ENCODE assay signal across 21 mouse cellular contexts in genomic region chr6:99656088-99656487, GRCm38 (mm10). TPM values are rescaled to one million over a fixed set of nuclear protein-coding genes. Genes with fewer than 3 reads are reported as not detected.
DNase-seq lines count a peak whose midpoint lies in the region; ATAC-seq lines count a peak whose summit lies in the region.
"Had no signal": no experiment of that assay in that cellular context is flagged by ENCODE, and none has a peak within 500 bp of the region (broad histone marks: within the 10 kb centered on the region; RNA-seq: fewer than 3 reads in every experiment).

No protein-coding gene starts in this region.

- no peak for ATAC-seq in liver, embryonic 12.5 days
- peak; percentile 14; the same call in 1 of the 2 replicates for ATAC-seq in megakaryocyte, adult 5-6 weeks (ENCODE audit: poor library complexity, severe bottlenecking)
- ATAC-seq: forebrain, embryonic 13.5 days had no signal

- H3K4me1 ChIP-seq in liver, embryonic 12.5 days, result no peaks in the 10 kb centered on the region

- intact Hi-C loops in heart, postnatal 14 days (cut with DNase I), result no loop called here

- H3K4me3 ChIP-seq in liver, embryonic 12.5 days, result no peak overlapping the region
- H3K4me3 ChIP-seq: embryonic facial prominence, embryonic 13.5 days; forebrain, embryonic 13.5 days; heart, embryonic 10.5 days; hindbrain, embryonic 10.5 days; hindbrain, embryonic 15.5 days had no signal

- no peak overlapping the region for H3K9ac ChIP-seq in liver, embryonic 12.5 days
- H3K9ac ChIP-seq: embryonic facial prominence, embryonic 13.5 days; forebrain, embryonic 13.5 days; hindbrain, embryonic 15.5 days had no signal

- WGBS in liver, embryonic 12.5 days (ENCODE audit: insufficient replicate concordance), result 54% methylated on average over 2 of the region's 2 CpGs

- peak; percentile 37 for DNase-seq in adrenal gland, postnatal 14 days
- DNase-seq in adrenal gland, adult 2 months, result no peak
- peak; percentile 52 for DNase-seq in lung, postnatal 36 days
- no peak for DNase-seq in lung, postnatal 25 days (ENCODE audit: low spot score)
- DNase-seq in layer of hippocampus, postnatal 14 days (ENCODE audit: low spot score in 2 of 2), result no peak
- no peak for DNase-seq in heart, postnatal 14 days
- DNase-seq: adrenal gland, postnatal 25 days; cerebellum, adult 18-20 months; cerebellum, adult 9-11 months; cerebellum, postnatal 36 days; gastrocnemius, adult 2 months; gastrocnemius, postnatal 36 days had no signal

- no peaks in the 10 kb centered on the region for H3K9me3 ChIP-seq in liver, embryonic 12.5 days (replicated peaks)
- H3K9me3 ChIP-seq: embryonic facial prominence, embryonic 13.5 days; forebrain, embryonic 13.5 days; heart, embryonic 10.5 days; hindbrain, embryonic 10.5 days; hindbrain, embryonic 15.5 days had no signal

- peak overlapping the region; percentile 31; the same call in 1 of the 2 replicates for H3K4me2 ChIP-seq in liver, embryonic 12.5 days
- H3K4me2 ChIP-seq: embryonic facial prominence, embryonic 13.5 days; forebrain, embryonic 13.5 days; hindbrain, embryonic 15.5 days had no signal

- H3K27me3 ChIP-seq in liver, embryonic 12.5 days (replicated peaks), result no peaks in the 10 kb centered on the region
- H3K27me3 ChIP-seq: embryonic facial prominence, embryonic 13.5 days; forebrain, embryonic 13.5 days; hindbrain, embryonic 15.5 days had no signal

- H3K36me3 ChIP-seq in liver, embryonic 12.5 days, result no peaks in the 10 kb centered on the region
- H3K36me3 ChIP-seq: embryonic facial prominence, embryonic 13.5 days; heart, embryonic 10.5 days; hindbrain, embryonic 10.5 days; hindbrain, embryonic 15.5 days had no signal

- H3K27ac ChIP-seq in liver, embryonic 12.5 days, result no peak overlapping the region
- H3K27ac ChIP-seq: embryonic facial prominence, embryonic 13.5 days; forebrain, embryonic 13.5 days; gastrocnemius, adult 2 months; heart, embryonic 10.5 days; hindbrain, embryonic 10.5 days; hindbrain, embryonic 15.5 days had no signal

RNA-seq across cellular contexts. Expression of gene Eif4e3, which starts 10.5 kb away (rescaled TPM):
- total RNA-seq in adrenal gland, postnatal 14 days (2021), result 32.9 and 33.6 TPM in 2 replicates
- total RNA-seq in adrenal gland, adult 2 months (2021), result 10 to 100 TPM; 30.2 to 32.6 TPM
- 5.4 and 6.9 TPM in 2 replicates for polyA plus RNA-seq in adrenal gland, adult 2 months (2012; rRNA removed)
- 2.3 and 2.4 TPM in 2 replicates for polyA plus RNA-seq in liver, embryonic 12.5 days (2016; fragmentation: Nextera tagmentation; extraction: Ambion mirVana)
- total RNA-seq in megakaryocyte, adult 5-6 weeks (2015), result 48.3 and 53.0 TPM in 2 replicates
- 45.4 and 56.4 TPM in 2 replicates for total RNA-seq in megakaryocyte, adult 5-6 weeks (2017)
- total RNA-seq in layer of hippocampus, postnatal 14 days (2021), result 10 to 100 TPM; 19.5 to 20.9 TPM
- total RNA-seq in heart, postnatal 14 days (2021), result 10 to 100 TPM; 32.5 to 34.2 TPM
- total RNA-seq: MEL had no signal

RNA-seq across cellular contexts. Expression of gene Gm20696, which starts 10.5 kb away (rescaled TPM):
- total RNA-seq in adrenal gland, postnatal 14 days (2021), result 5.0 and 7.7 TPM in 2 replicates
- total RNA-seq in adrenal gland, adult 2 months (2021), result 1 to 10 TPM; 2.3 to 3.0 TPM
- polyA plus RNA-seq in adrenal gland, adult 2 months (2012; rRNA removed), result 1.8 and 1.9 TPM in 2 replicates
- polyA plus RNA-seq in liver, embryonic 12.5 days (2016; fragmentation: Nextera tagmentation; extraction: Ambion mirVana), result 1.4 and 3.0 TPM in 2 replicates
- 9.6 and 12.1 TPM in 2 replicates for total RNA-seq in megakaryocyte, adult 5-6 weeks (2015)
- total RNA-seq in megakaryocyte, adult 5-6 weeks (2017), result 4.4 and 4.8 TPM in 2 replicates
- total RNA-seq in layer of hippocampus, postnatal 14 days (2021), result 1 to 10 TPM; 6.2 to 6.5 TPM
- total RNA-seq in heart, postnatal 14 days (2021), result 1 to 10 TPM; 2.3 to 3.2 TPM

RNA-seq across cellular contexts. Expression of gene Gpr27, which starts 36.4 kb away (rescaled TPM):
- 2.8 and 3.6 TPM in 2 replicates for total RNA-seq in adrenal gland, postnatal 14 days (2021)
- 1 to 10 TPM; 2.1 to 4.3 TPM for total RNA-seq in adrenal gland, adult 2 months (2021)
- 6.6 and 6.7 TPM in 2 replicates for polyA plus RNA-seq in adrenal gland, adult 2 months (2012; rRNA removed)
- 0.23 and 0.39 TPM in 2 replicates for polyA plus RNA-seq in liver, embryonic 12.5 days (2016; fragmentation: Nextera tagmentation; extraction: Ambion mirVana)
- 4.1 and 5.1 TPM in 2 replicates for total RNA-seq in megakaryocyte, adult 5-6 weeks (2015)
- total RNA-seq in megakaryocyte, adult 5-6 weeks (2017), result 4.2 and 4.7 TPM in 2 replicates
- total RNA-seq in layer of hippocampus, postnatal 14 days (2021), result 10 to 100 TPM; 47.9 to 51.6 TPM
- total RNA-seq in heart, postnatal 14 days (2021), result 1 to 10 TPM; 2.8 to 3.4 TPM
- total RNA-seq: MEL had no signal
- polyA plus RNA-seq: CD4-positive, CD25-positive, alpha-beta regulatory T cell, adult 4 months had no signal

Comparison
In these comparisons a context has a peak if more than half of its experiments do, and no peak if none do; other contexts are left out.
1. DNase-seq: peak in adrenal gland, postnatal 14 days (single experiment) and lung, postnatal 36 days (single experiment); none in adrenal gland, adult 2 months (single experiment), lung, postnatal 25 days (single experiment), layer of hippocampus, postnatal 14 days (0 of 2) and heart, postnatal 14 days (0 of 2).
2. RNA of gene Gpr27, which starts 36.4 kb away (total RNA-seq): 47.9 to 51.6 TPM in layer of hippocampus, postnatal 14 days; 4.1 to 5.1 TPM in megakaryocyte, adult 5-6 weeks, 2.1 to 4.3 TPM in adrenal gland, adult 2 months, 2.8 to 3.4 TPM in heart, postnatal 14 days and 2.8 to 3.6 TPM in adrenal gland, postnatal 14 days; every median in the first group is over 4 times any median in the second.